Mouse (Mus musculus) bone marrow macrophage, adult 2 months (primary cell): ENCODE data around the gene Arrdc5. TPM values are rescaled to one million over a fixed set of nuclear protein-coding genes. Genes with fewer than 3 reads are reported as not detected.

ENCODE experiments used
- H3K27ac ChIP-seq: 2 replicates; pipeline ENCODE4 v1.5.1; 2012; ENCODE audit warnings: low read depth, low read length; ENCODE audit not compliant: insufficient read depth
- H3K4me1 ChIP-seq: 2 replicates; pipeline ENCODE4 v1.6.1; 2012; ENCODE audit warnings: low read length; ENCODE audit not compliant: control insufficient read depth, insufficient read depth
- H3K4me3 ChIP-seq: 2 replicates; pipeline ENCODE4 v1.5.1; 2012; ENCODE audit warnings: mild to moderate bottlenecking, low read length, moderate library complexity; ENCODE audit not compliant: insufficient read depth
- CTCF ChIP-seq: IDR thresholded peaks from 2 replicates; pipeline ENCODE4 v1.5.1; 2012; ENCODE audit warnings: low read depth, mild to moderate bottlenecking, low read length, moderate library complexity
- POLR2A ChIP-seq: IDR thresholded peaks from 2 replicates; pipeline ENCODE4 v1.6.1; 2012; ENCODE audit warnings: mild to moderate bottlenecking, low read depth, low read length, borderline replicate concordance
- polyA plus RNA-seq: library from polyadenylated mRNA; stranded (reverse); fragments of >200 nt; gene quantifications from 2 replicates; pipeline ENCODE4 v1.2.4, GENCODE M21; 2012; ENCODE audit not compliant: missing spikeins, insufficient read depth, insufficient read length

The Arrdc5 gene
- polyA plus RNA-seq: not detected in 2 replicates

DNA sequence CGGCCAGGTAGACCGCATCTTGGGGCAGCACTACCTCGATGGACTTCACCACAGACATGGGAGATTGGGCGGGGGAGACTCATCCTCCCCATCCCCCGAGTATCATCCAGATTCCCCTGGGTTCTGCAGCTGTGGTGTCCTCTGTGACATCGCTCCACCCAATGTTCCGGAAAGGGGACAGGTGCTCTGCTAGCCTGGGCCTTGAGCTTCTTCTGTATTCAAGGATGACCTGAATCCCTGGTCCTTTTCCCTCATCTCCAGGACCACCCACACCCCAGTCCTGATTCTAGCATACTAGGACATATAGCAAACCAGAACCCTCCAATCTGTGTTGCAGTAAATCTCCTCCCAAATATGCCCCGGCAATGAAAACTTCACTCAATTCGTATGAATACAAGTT is at the start of gene Arrdc5:
Gene Arrdc5, minus strand, starts transcription at position 101 of the 400 bp plus-strand sequence.
- no peak within 1 kb of the TSS for H3K27ac ChIP-seq

GRCm38 (mm10) chr17:56348586-56348985 is 48.5 kb upstream of the Arrdc5 start:
- H3K4me1 ChIP-seq: peaks cover 5% of the 10 kb centered on the region; the same call in 1 of the 2 replicates
- no peak for TF ChIP-seq POLR2A
- no peak for TF ChIP-seq CTCF
- no peak overlapping the region for H3K4me3 ChIP-seq
- no peak overlapping the region for H3K27ac ChIP-seq

More for the DNA sequence above, at the start of gene Arrdc5:
- Histone ChIP-seq H3K4me1 (peaks cover 6% of the 10 kb centered on the region), H3K4me3 (no peak within 1 kb of the TSS)
- TF ChIP-seq CTCF (no peak), POLR2A (no peak)

- Histone ChIP-seq H3K27ac (no peak overlapping the region), H3K4me1 (peaks cover 8% of the 10 kb centered on the region; the same call in 1 of the 2 replicates), H3K4me3 (no peak overlapping the region)
- no peak for TF ChIP-seq CTCF
- TF ChIP-seq POLR2A: no peak
These were observed 48.0 kb upstream of the Arrdc5 start for GRCm38 (mm10) chr17:56348128-56348527.

GRCm38 (mm10) chr17:56345364-56345763 is 45.3 kb upstream of the Arrdc5 start:
- no peak overlapping the region for H3K4me3 ChIP-seq
- peaks cover 13% of the 10 kb centered on the region for H3K4me1 ChIP-seq
- no peak overlapping the region for H3K27ac ChIP-seq
- no peak for TF ChIP-seq POLR2A
- TF ChIP-seq CTCF: no peak

GRCm38 (mm10) chr17:56343466-56343865 is 43.4 kb upstream of the Arrdc5 start:
- TF ChIP-seq CTCF (no peak), POLR2A (no peak)
- H3K4me1 ChIP-seq: peaks cover 23% of the 10 kb centered on the region
- H3K27ac ChIP-seq: no peak overlapping the region
- no peak overlapping the region for H3K4me3 ChIP-seq

GRCm38 (mm10) chr17:56340717-56341116 is 40.6 kb upstream of the Arrdc5 start:
- TF ChIP-seq POLR2A: no peak
- TF ChIP-seq CTCF: no peak
- H3K27ac ChIP-seq: no peak overlapping the region
- H3K4me3 ChIP-seq: no peak overlapping the region
- peaks cover 31% of the 10 kb centered on the region for H3K4me1 ChIP-seq

GRCm38 (mm10) chr17:56338909-56339308 is 38.8 kb upstream of the Arrdc5 start:
- H3K27ac ChIP-seq: no peak overlapping the region
- H3K4me3 ChIP-seq: no peak overlapping the region
- TF ChIP-seq POLR2A: no peak
- peak; percentile 27; the same call in 1 of the 2 replicates for TF ChIP-seq CTCF
- peaks cover 31% of the 10 kb centered on the region for H3K4me1 ChIP-seq

GRCm38 (mm10) chr17:56337791-56338190 is 37.7 kb upstream of the Arrdc5 start:
- TF ChIP-seq CTCF: no peak
- TF ChIP-seq POLR2A: no peak
- H3K4me3 ChIP-seq: no peak overlapping the region
- no peak overlapping the region for H3K27ac ChIP-seq
- H3K4me1 ChIP-seq: peaks cover 25% of the 10 kb centered on the region

DNA sequence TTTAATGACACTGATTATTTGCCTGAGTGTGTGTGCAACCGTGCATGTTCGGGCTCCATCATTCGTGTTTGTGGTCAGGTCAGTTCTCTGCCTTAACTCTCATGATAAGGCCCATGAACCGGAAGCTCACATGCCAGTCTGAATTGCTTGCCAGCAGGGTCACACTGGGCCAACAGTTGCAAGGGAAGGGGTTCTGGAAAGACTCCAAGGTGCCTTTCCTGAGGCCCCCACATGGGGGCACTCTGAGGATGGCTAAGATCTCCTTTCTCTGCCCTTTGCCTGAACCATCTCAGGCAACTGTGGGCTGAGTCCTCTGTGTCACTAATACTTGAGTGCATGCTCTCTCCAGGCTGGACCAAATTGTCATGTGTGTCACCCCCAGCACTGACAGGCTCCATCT is 37.1 kb upstream of the Arrdc5 start:
- Histone ChIP-seq H3K27ac (no peak overlapping the region), H3K4me3 (no peak overlapping the region)
- TF ChIP-seq POLR2A (no peak), CTCF (peak; percentile 78; the same call in 1 of the 2 replicates)

GRCm38 (mm10) chr17:56332987-56333386 is 32.9 kb upstream of the Arrdc5 start:
- no peak overlapping the region for H3K27ac ChIP-seq
- H3K4me3 ChIP-seq: no peak overlapping the region
- peaks cover 8% of the 10 kb centered on the region for H3K4me1 ChIP-seq
- TF ChIP-seq CTCF (no peak), POLR2A (no peak)

More for the DNA sequence above, 37.1 kb upstream of the Arrdc5 start:
- peaks cover 25% of the 10 kb centered on the region for H3K4me1 ChIP-seq

- Histone ChIP-seq H3K4me1 (peaks cover 10% of the 10 kb centered on the region), H3K4me3 (no peak overlapping the region), H3K27ac (no peak overlapping the region)
- TF ChIP-seq CTCF: no peak
- no peak for TF ChIP-seq POLR2A
These were observed 31.2 kb upstream of the Arrdc5 start for GRCm38 (mm10) chr17:56331256-56331655.
